Mouse (Mus musculus) heart, adult 2 months (tissue): ENCODE results near the gene Galnt7.
A peak's percentile ranks its signal among the peaks of the same experiment; 100 is the strongest.

Experiments used
- CTCF ChIP-seq: fragments of 200-600 bp; IDR thresholded peaks from 2 replicates; pipeline ENCODE4 v1.8.1; 2022; ENCODE audit warnings: antibody characterized with exemption, mild to moderate bottlenecking, moderate library complexity
- POLR2A ChIP-seq: fragments of 200-500 bp; IDR thresholded peaks from 2 replicates; pipeline ENCODE4 v1.6.1; 2011; ENCODE audit warnings: mild to moderate bottlenecking, low read depth, low read length, control low read depth; ENCODE audit not compliant: insufficient read depth

GRCm38 (mm10) chr8:57488312-57488765, 164.5 kb downstream of the Galnt7 start:
- TF ChIP-seq POLR2A (0 out of 2 replicates have a peak, but pooled peaks have one; percentile 45), CTCF (no peak)
